Mouse (Mus musculus): ENCODE measurements at regions not wholly inside any gene's neighbourhood (a gene's known extent, or its start where the extent isn't known, plus 50 kb on each side); places are given as distances from the start of the nearest gene placed in this dataset.
A peak's percentile ranks its signal among the peaks of the same experiment; 100 is the strongest.

- Histone ChIP-seq H3K9me3 (replicated peaks) (no peaks in the 10 kb centered on the region), H3K4me3 (ENCODE audit: low read depth, low read length) (no peak overlapping the region), H3K4me1 (ENCODE audit: insufficient read depth, low read depth, low read length) (no peaks in the 10 kb centered on the region), H3K36me3 (replicated peaks) (no peaks in the 10 kb centered on the region), H3K27me3 (ENCODE audit: insufficient read depth, low read length) (no peaks in the 10 kb centered on the region; the same call in 1 of the 2 replicates)
- no peak for ATAC-seq (ENCODE audit: extremely low read depth, insufficient number of reproducible peaks, low FRiP score, poor library complexity, severe bottlenecking)
- no peak for TF ChIP-seq TAL1 (conservative IDR thresholded peaks at IDR 0.05; ENCODE audit: low read depth, low read length)
- no peak for DNase-seq (ENCODE audit: low spot score)
Observed at GRCm38 (mm10) chr11:17842642-17843041, 111.0 kb downstream of the Etaa1 start.

DNA sequence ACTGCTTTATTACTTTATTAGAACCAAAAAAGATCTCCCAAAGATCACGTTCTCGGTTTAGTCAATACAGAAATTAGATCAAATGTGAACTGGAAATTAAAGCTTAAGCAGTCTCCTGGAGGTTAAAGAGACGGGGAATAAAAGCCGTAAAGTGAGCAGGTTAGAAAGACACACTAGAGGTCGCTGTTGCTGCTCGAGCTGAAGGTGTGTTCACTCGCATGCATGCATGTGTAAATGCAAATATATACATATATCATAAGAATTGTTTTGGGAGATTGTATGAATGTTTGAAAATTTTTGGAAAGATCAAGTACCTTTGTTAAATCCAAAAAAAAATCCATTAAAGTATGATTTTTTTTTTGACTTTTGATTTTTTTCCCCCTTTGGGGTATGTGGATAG is 101.3 kb downstream of the Etaa1 start:
- TF ChIP-seq GATA1 (IDR thresholded peaks at IDR 0.05; ENCODE audit: borderline replicate concordance, low read length), result no peak
- no peak for TF ChIP-seq GATA2 (IDR thresholded peaks at IDR 0.05; ENCODE audit: borderline replicate concordance, low read depth, low read length)
- TF ChIP-seq POLR2AphosphoS5 (IDR thresholded peaks at IDR 0.05; ENCODE audit: insufficient replicate concordance, low read depth, low read length), result no peak
- no peak for TF ChIP-seq TAL1 (conservative IDR thresholded peaks at IDR 0.05; ENCODE audit: low read depth, low read length)
- no peak; the same call in 1 of the 2 replicates for TF ChIP-seq CTCF (IDR thresholded peaks at IDR 0.05; ENCODE audit: low read depth, low read length)
- DNase-seq (ENCODE audit: low spot score), result peak; percentile 2

DNA sequence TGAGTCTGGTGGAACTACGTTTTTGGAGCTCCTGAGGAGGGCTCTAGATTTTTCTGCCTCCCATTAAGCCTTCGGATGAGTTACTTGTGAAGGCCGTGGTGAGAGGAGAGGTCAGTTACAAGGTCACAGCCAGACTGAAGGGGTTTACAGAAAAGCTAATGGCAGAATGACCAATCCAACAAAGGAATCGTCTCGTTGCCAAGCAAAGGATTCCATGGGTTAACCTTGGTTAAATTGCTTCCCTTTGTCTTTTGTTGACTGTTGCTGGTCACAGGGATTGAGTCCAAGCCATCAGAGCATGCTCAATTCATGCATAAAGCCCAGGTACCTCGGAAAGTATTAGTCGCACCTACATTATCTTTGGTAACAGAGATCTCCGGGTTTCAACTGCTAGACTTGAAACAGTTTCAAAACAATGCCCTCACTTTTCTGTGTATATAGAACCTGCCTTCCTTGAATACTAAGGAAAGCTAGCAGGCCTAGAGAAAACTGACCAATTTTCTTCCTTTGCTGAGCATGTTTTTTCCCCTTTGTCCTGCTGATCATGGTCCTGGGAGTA is 100.3 kb downstream of the Etaa1 start:
- ATAC-seq (ENCODE audit: extremely low read depth, insufficient number of reproducible peaks, low FRiP score, poor library complexity, severe bottlenecking) (no peak), DNase-seq (ENCODE audit: low spot score) (no peak)
- no peaks in the 10 kb centered on the region for H3K27me3 ChIP-seq (ENCODE audit: insufficient read depth, low read length)
- no peak for TF ChIP-seq GATA1 (IDR thresholded peaks at IDR 0.05; ENCODE audit: borderline replicate concordance, low read length)
- TF ChIP-seq TAL1 (conservative IDR thresholded peaks at IDR 0.05; ENCODE audit: low read depth, low read length), result no peak
- no peak for TF ChIP-seq CTCF (IDR thresholded peaks at IDR 0.05; ENCODE audit: low read depth, low read length)
- no peak for TF ChIP-seq POLR2AphosphoS5 (IDR thresholded peaks at IDR 0.05; ENCODE audit: insufficient replicate concordance, low read depth, low read length)
- no peak for TF ChIP-seq GATA2 (IDR thresholded peaks at IDR 0.05; ENCODE audit: borderline replicate concordance, low read depth, low read length)
- H3K36me3 ChIP-seq (replicated peaks), result no peaks in the 10 kb centered on the region
- no peak overlapping the region for H3K4me3 ChIP-seq (ENCODE audit: low read depth, low read length)
- H3K9me3 ChIP-seq (replicated peaks), result no peaks in the 10 kb centered on the region
- H3K4me1 ChIP-seq (ENCODE audit: insufficient read depth, low read depth, low read length), result no peaks in the 10 kb centered on the region

More for the DNA sequence above, 101.3 kb downstream of the Etaa1 start:
- no peaks in the 10 kb centered on the region for H3K36me3 ChIP-seq (replicated peaks)
- no peaks in the 10 kb centered on the region for H3K27me3 ChIP-seq (ENCODE audit: insufficient read depth, low read length)
- ATAC-seq (ENCODE audit: extremely low read depth, insufficient number of reproducible peaks, low FRiP score, poor library complexity, severe bottlenecking), result no peak
- no peak overlapping the region for H3K4me3 ChIP-seq (ENCODE audit: low read depth, low read length)
- H3K9me3 ChIP-seq (replicated peaks), result no peaks in the 10 kb centered on the region
- no peaks in the 10 kb centered on the region for H3K4me1 ChIP-seq (ENCODE audit: insufficient read depth, low read depth, low read length)

DNA sequence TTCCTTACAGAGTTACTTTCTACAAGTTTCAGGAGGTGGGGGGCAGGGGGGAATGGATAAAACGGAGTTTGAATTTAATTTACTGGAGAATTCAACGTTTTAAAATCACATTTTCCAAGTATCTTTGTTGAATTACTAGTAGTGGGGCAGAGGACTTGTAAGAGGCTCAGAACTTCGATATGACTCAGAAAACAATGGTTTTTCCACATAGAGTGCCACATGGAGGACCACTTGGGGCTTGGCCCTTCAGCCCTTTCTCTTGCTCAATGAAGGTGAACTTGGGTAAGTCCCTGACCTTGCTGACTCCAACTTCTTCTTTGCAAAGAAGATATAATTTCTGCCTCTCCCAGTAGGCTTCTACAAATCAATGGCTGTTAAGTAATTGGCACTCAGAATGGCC is 99.8 kb downstream of the Etaa1 start:
- Histone ChIP-seq H3K27me3 (ENCODE audit: insufficient read depth, low read length) (no peaks in the 10 kb centered on the region), H3K9me3 (replicated peaks) (no peaks in the 10 kb centered on the region), H3K4me1 (ENCODE audit: insufficient read depth, low read depth, low read length) (no peaks in the 10 kb centered on the region), H3K4me3 (ENCODE audit: low read depth, low read length) (no peak overlapping the region), H3K36me3 (replicated peaks) (no peaks in the 10 kb centered on the region)
- TF ChIP-seq POLR2AphosphoS5 (IDR thresholded peaks at IDR 0.05; ENCODE audit: insufficient replicate concordance, low read depth, low read length), result no peak
- no peak for TF ChIP-seq GATA2 (IDR thresholded peaks at IDR 0.05; ENCODE audit: borderline replicate concordance, low read depth, low read length)
- TF ChIP-seq TAL1 (conservative IDR thresholded peaks at IDR 0.05; ENCODE audit: low read depth, low read length), result no peak
- no peak for TF ChIP-seq CTCF (IDR thresholded peaks at IDR 0.05; ENCODE audit: low read depth, low read length)
- TF ChIP-seq GATA1 (IDR thresholded peaks at IDR 0.05; ENCODE audit: borderline replicate concordance, low read length), result no peak
- ATAC-seq (ENCODE audit: extremely low read depth, insufficient number of reproducible peaks, low FRiP score, poor library complexity, severe bottlenecking) (no peak), DNase-seq (ENCODE audit: low spot score) (no peak)

DNA sequence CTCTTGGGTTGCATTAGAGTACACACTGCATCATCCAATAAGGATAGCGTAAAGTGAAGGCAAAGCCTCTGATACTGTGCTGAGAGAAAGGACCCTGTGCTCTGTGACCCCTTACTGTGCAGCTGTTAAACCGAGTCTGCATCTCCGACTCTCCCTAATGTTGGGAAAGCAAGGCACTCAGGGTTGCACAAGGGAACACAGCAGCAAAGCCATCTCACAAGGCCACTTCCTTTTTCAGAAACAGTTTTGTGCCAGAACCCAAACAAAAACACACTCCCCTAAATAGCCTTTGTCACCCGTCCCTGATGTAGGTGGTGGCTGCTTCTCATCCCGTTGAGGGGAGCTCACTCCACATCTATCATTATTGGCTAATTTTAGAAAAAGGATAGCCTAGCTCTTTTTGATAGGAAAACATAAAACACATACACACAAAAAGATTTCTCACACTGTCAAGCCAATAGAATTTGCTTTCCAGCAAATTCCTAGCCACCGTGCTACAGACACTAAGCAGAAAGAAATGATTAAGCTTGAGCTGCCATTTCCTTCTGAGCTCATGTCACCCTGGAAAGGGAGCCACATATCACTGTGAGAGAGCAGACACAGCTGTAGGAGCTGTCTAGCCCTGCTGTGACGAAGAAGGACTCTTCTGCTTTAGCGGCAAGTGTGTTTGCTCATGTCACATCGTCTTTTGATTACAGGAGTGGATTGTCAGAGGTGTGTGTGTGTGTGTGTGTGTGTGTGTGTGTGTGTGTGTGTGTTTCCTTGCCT is 94.1 kb downstream of the Etaa1 start:
- H3K9me3 ChIP-seq (replicated peaks), result no peaks in the 10 kb centered on the region
- DNase-seq (ENCODE audit: low spot score) (no peak), ATAC-seq (ENCODE audit: extremely low read depth, insufficient number of reproducible peaks, low FRiP score, poor library complexity, severe bottlenecking) (no peak)
- TF ChIP-seq GATA2 (IDR thresholded peaks at IDR 0.05; ENCODE audit: borderline replicate concordance, low read depth, low read length) (no peak), CTCF (IDR thresholded peaks at IDR 0.05; ENCODE audit: low read depth, low read length) (no peak), POLR2AphosphoS5 (IDR thresholded peaks at IDR 0.05; ENCODE audit: insufficient replicate concordance, low read depth, low read length) (no peak), GATA1 (IDR thresholded peaks at IDR 0.05; ENCODE audit: borderline replicate concordance, low read length) (no peak), TAL1 (conservative IDR thresholded peaks at IDR 0.05; ENCODE audit: low read depth, low read length) (no peak)
- no peaks in the 10 kb centered on the region for H3K36me3 ChIP-seq (replicated peaks)
- H3K4me3 ChIP-seq (ENCODE audit: low read depth, low read length), result no peak overlapping the region
- H3K27me3 ChIP-seq (ENCODE audit: insufficient read depth, low read length), result no peaks in the 10 kb centered on the region
- no peaks in the 10 kb centered on the region for H3K4me1 ChIP-seq (ENCODE audit: insufficient read depth, low read depth, low read length)

- Histone ChIP-seq H3K4me1 (ENCODE audit: insufficient read depth, low read depth, low read length) (no peaks in the 10 kb centered on the region), H3K9me3 (replicated peaks) (no peaks in the 10 kb centered on the region), H3K36me3 (replicated peaks) (no peaks in the 10 kb centered on the region), H3K27me3 (ENCODE audit: insufficient read depth, low read length) (no peaks in the 10 kb centered on the region; the same call in 1 of the 2 replicates), H3K4me3 (ENCODE audit: low read depth, low read length) (no peak overlapping the region)
- ATAC-seq (ENCODE audit: extremely low read depth, insufficient number of reproducible peaks, low FRiP score, poor library complexity, severe bottlenecking), result no peak
- TF ChIP-seq CTCF (IDR thresholded peaks at IDR 0.05; ENCODE audit: low read depth, low read length), result no peak
- TF ChIP-seq GATA2 (IDR thresholded peaks at IDR 0.05; ENCODE audit: borderline replicate concordance, low read depth, low read length), result no peak
- TF ChIP-seq POLR2AphosphoS5 (IDR thresholded peaks at IDR 0.05; ENCODE audit: insufficient replicate concordance, low read depth, low read length), result no peak
- no peak for TF ChIP-seq GATA1 (IDR thresholded peaks at IDR 0.05; ENCODE audit: borderline replicate concordance, low read length)
- no peak for TF ChIP-seq TAL1 (conservative IDR thresholded peaks at IDR 0.05; ENCODE audit: low read depth, low read length)
- no peak for DNase-seq (ENCODE audit: low spot score)
Observed at GRCm38 (mm10) chr11:17864833-17865397, 88.8 kb downstream of the Etaa1 start.

Measured in G1E (cell line).